Mouse (Mus musculus): Measurements from ENCODE around the gene Cdkal1. TPM values are rescaled to one million over a fixed set of nuclear protein-coding genes. Genes with fewer than 3 reads are reported as not detected.
A peak's percentile ranks its signal among the peaks of the same experiment; 100 is the strongest.

Gene Cdkal1
- polyA plus RNA-seq, 1 experiment from 2014 or later, result 34.0 TPM

DNA sequence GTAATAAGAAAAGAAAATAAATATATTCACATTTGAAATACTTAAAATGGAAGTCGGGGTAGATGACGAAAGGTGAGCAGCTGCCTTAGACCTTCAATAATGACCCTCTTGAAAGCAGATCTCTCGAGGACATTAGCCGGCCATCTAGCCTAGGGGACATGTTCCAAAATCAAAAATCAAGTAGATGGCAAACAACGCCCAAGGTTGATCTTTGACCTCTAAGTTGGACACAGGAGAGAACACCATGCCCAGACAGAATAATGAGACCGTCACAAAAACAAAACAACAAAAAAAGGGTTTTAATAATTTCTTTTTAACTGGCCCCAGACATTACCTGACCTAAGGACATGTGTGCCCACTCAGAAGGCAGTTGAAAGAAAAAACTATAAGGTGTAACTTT, 103.4 kb downstream of the Cdkal1 start:
- Histone ChIP-seq H3K4me1 (ENCODE audit: control insufficient read depth, insufficient read depth, low read length) (peaks cover 4% of the 10 kb centered on the region), H3K27ac (replicated peaks; ENCODE audit: low read depth, low read length) (no peak overlapping the region), H3K4me3 (ENCODE audit: low read depth, low read length) (no peak overlapping the region), H3K4me2 (ENCODE audit: low read depth, severe bottlenecking) (no peak overlapping the region), H3K36me3 (ENCODE audit: control insufficient read depth, insufficient read depth, low read length) (no peaks in the 10 kb centered on the region), H3K9ac (ENCODE audit: low read length) (no peak overlapping the region), H3K9me3 (ENCODE audit: control insufficient read depth, low read length) (no peaks in the 10 kb centered on the region), H3K27me3 (ENCODE audit: control insufficient read depth, insufficient read depth, low read length) (no peaks in the 10 kb centered on the region)
- ATAC-seq (ENCODE audit: insufficient number of reproducible peaks, low FRiP score, low TSS enrichment, low read depth), result no peak
- DNase-seq (ENCODE audit: low spot score), result no peak
- 90% methylated on average over 6 of the region's 6 CpGs for WGBS

GRCm38 (mm10) chr13:29751201-29751600, 104.3 kb downstream of the Cdkal1 start:
- no peak overlapping the region for H3K4me2 ChIP-seq (ENCODE audit: low read depth, severe bottlenecking)
- no peaks in the 10 kb centered on the region for H3K9me3 ChIP-seq (ENCODE audit: control insufficient read depth, low read length)
- ATAC-seq (ENCODE audit: insufficient number of reproducible peaks, low FRiP score, low TSS enrichment, low read depth), result no peak
- H3K36me3 ChIP-seq (ENCODE audit: control insufficient read depth, insufficient read depth, low read length), result no peaks in the 10 kb centered on the region
- WGBS, result 98% methylated on average over 5 of the region's 5 CpGs
- no peak for DNase-seq (ENCODE audit: low spot score)
- no peak overlapping the region for H3K27ac ChIP-seq (replicated peaks; ENCODE audit: low read depth, low read length)
- H3K4me3 ChIP-seq (ENCODE audit: low read depth, low read length), result no peak overlapping the region
- H3K27me3 ChIP-seq (ENCODE audit: control insufficient read depth, insufficient read depth, low read length), result no peaks in the 10 kb centered on the region
- no peak overlapping the region for H3K9ac ChIP-seq (ENCODE audit: low read length)
- H3K4me1 ChIP-seq (ENCODE audit: control insufficient read depth, insufficient read depth, low read length), result peaks cover 12% of the 10 kb centered on the region

GRCm38 (mm10) chr13:29747347-29747647, 108.2 kb downstream of the Cdkal1 start:
- Histone ChIP-seq H3K27me3 (ENCODE audit: control insufficient read depth, insufficient read depth, low read length) (no peaks in the 10 kb centered on the region), H3K27ac (replicated peaks; ENCODE audit: low read depth, low read length) (peak overlapping the region; percentile 62; the same call in 1 of the 2 replicates), H3K4me2 (ENCODE audit: low read depth, severe bottlenecking) (no peak overlapping the region), H3K9me3 (ENCODE audit: control insufficient read depth, low read length) (no peaks in the 10 kb centered on the region), H3K36me3 (ENCODE audit: control insufficient read depth, insufficient read depth, low read length) (no peaks in the 10 kb centered on the region), H3K4me1 (ENCODE audit: control insufficient read depth, insufficient read depth, low read length) (peaks cover 17% of the 10 kb centered on the region), H3K4me3 (ENCODE audit: low read depth, low read length) (no peak overlapping the region), H3K9ac (ENCODE audit: low read length) (no peak overlapping the region)
- ATAC-seq (ENCODE audit: insufficient number of reproducible peaks, low FRiP score, low TSS enrichment, low read depth), result no peak
- 31% methylated on average over 3 of the region's 3 CpGs for WGBS
- DNase-seq (ENCODE audit: low spot score), result peak; percentile 39

- H3K9ac ChIP-seq (ENCODE audit: low read length), result no peak overlapping the region
- H3K27me3 ChIP-seq (ENCODE audit: control insufficient read depth, insufficient read depth, low read length), result no peaks in the 10 kb centered on the region
- peak; percentile 21; the same call in 1 of the 2 replicates for ATAC-seq (ENCODE audit: insufficient number of reproducible peaks, low FRiP score, low TSS enrichment, low read depth)
- no peaks in the 10 kb centered on the region for H3K9me3 ChIP-seq (ENCODE audit: control insufficient read depth, low read length)
- peak; percentile 45 for DNase-seq (ENCODE audit: low spot score)
- peak overlapping the region; percentile 62 for H3K27ac ChIP-seq (replicated peaks; ENCODE audit: low read depth, low read length)
- no peaks in the 10 kb centered on the region for H3K36me3 ChIP-seq (ENCODE audit: control insufficient read depth, insufficient read depth, low read length)
- H3K4me3 ChIP-seq (ENCODE audit: low read depth, low read length), result no peak overlapping the region
- 41% methylated on average over 9 of the region's 9 CpGs for WGBS
- peaks cover 17% of the 10 kb centered on the region for H3K4me1 ChIP-seq (ENCODE audit: control insufficient read depth, insufficient read depth, low read length)
- no peak overlapping the region for H3K4me2 ChIP-seq (ENCODE audit: low read depth, severe bottlenecking)
Measured at GRCm38 (mm10) chr13:29746501-29747346, 108.8 kb downstream of the Cdkal1 start.

DNA sequence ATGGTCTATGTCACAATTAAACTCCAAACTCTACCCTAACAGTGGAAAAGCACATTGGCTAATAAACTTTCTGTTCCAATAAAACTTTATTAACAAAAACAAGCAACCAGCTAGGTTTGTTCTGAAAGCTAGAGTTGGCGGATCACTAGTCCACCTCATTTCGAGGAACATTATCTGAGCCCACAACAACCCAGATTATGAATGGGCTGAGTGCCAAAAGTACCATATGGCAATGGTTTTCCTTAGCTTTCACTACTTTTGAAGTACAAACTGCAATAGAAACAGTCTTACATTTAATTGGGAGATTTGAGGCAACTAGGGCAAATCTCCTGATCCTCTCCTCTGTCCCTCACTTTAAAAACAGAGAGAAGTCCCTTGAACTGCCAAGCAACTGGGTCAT, 110.4 kb downstream of the Cdkal1 start:
- no peak for ATAC-seq (ENCODE audit: insufficient number of reproducible peaks, low FRiP score, low TSS enrichment, low read depth)
- Histone ChIP-seq H3K4me3 (ENCODE audit: low read depth, low read length) (no peak overlapping the region), H3K9me3 (ENCODE audit: control insufficient read depth, low read length) (no peaks in the 10 kb centered on the region), H3K36me3 (ENCODE audit: control insufficient read depth, insufficient read depth, low read length) (no peaks in the 10 kb centered on the region), H3K4me1 (ENCODE audit: control insufficient read depth, insufficient read depth, low read length) (peaks cover 17% of the 10 kb centered on the region), H3K4me2 (ENCODE audit: low read depth, severe bottlenecking) (no peak overlapping the region), H3K9ac (ENCODE audit: low read length) (no peak overlapping the region), H3K27me3 (ENCODE audit: control insufficient read depth, insufficient read depth, low read length) (no peaks in the 10 kb centered on the region), H3K27ac (replicated peaks; ENCODE audit: low read depth, low read length) (no peak overlapping the region; the same call in 1 of the 2 replicates)
- 69% methylated on average over 2 of the region's 2 CpGs for WGBS
- no peak for DNase-seq (ENCODE audit: low spot score)

DNA sequence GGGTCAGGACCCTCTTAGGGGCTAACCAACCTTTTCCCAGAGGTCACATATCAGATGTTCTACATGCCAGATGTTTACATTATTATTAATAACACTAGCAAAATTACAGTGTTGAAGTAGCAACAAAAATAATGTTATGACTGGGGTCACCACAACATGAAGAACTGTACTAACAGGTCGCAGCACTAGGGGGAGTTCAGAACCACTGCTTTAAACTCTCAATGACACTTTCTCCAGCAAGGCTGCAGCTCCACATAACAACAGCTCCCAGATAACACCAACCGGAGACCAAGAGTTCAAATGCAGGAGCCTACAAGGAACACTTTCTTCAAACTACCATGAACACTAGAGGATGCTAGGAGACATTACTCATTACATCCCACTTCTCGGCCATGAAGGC, 111.3 kb downstream of the Cdkal1 start:
- Histone ChIP-seq H3K27me3 (ENCODE audit: control insufficient read depth, insufficient read depth, low read length) (no peaks in the 10 kb centered on the region), H3K4me2 (ENCODE audit: low read depth, severe bottlenecking) (no peak overlapping the region), H3K4me1 (ENCODE audit: control insufficient read depth, insufficient read depth, low read length) (peaks cover 17% of the 10 kb centered on the region), H3K9ac (ENCODE audit: low read length) (no peak overlapping the region), H3K36me3 (ENCODE audit: control insufficient read depth, insufficient read depth, low read length) (no peaks in the 10 kb centered on the region), H3K9me3 (ENCODE audit: control insufficient read depth, low read length) (no peaks in the 10 kb centered on the region), H3K27ac (replicated peaks; ENCODE audit: low read depth, low read length) (no peak overlapping the region), H3K4me3 (ENCODE audit: low read depth, low read length) (no peak overlapping the region)
- ATAC-seq (ENCODE audit: insufficient number of reproducible peaks, low FRiP score, low TSS enrichment, low read depth), result no peak
- WGBS, result 91% methylated on average over 3 of the region's 3 CpGs
- no peak for DNase-seq (ENCODE audit: low spot score)

DNA sequence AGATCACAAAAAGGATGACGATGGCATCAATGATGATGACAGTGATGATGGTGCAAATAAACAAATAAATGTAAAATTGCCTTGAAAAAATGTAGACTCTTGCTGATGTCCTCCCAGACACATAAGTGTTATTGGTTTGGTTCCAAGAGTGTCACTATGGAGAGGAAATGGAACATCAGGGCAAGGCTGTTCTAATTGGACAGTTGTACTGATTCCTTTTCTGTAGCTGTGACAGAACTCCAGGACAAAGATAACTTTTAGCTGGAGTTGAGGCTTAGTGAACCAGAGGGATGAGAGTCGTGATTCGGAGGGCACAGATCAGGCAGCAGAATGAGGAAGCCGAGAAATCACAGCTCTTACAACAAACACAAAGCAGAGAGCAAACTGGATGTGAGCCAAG, 111.7 kb downstream of the Cdkal1 start:
- H3K9ac ChIP-seq (ENCODE audit: low read length), result no peak overlapping the region
- ATAC-seq (ENCODE audit: insufficient number of reproducible peaks, low FRiP score, low TSS enrichment, low read depth) (no peak), DNase-seq (ENCODE audit: low spot score) (no peak)
- WGBS, result 84% methylated on average over 4 of the region's 4 CpGs
- no peaks in the 10 kb centered on the region for H3K27me3 ChIP-seq (ENCODE audit: control insufficient read depth, insufficient read depth, low read length)
- peaks cover 17% of the 10 kb centered on the region for H3K4me1 ChIP-seq (ENCODE audit: control insufficient read depth, insufficient read depth, low read length)
- no peaks in the 10 kb centered on the region for H3K36me3 ChIP-seq (ENCODE audit: control insufficient read depth, insufficient read depth, low read length)
- H3K4me3 ChIP-seq (ENCODE audit: low read depth, low read length), result no peak overlapping the region
- H3K4me2 ChIP-seq (ENCODE audit: low read depth, severe bottlenecking), result no peak overlapping the region
- no peaks in the 10 kb centered on the region for H3K9me3 ChIP-seq (ENCODE audit: control insufficient read depth, low read length)
- H3K27ac ChIP-seq (replicated peaks; ENCODE audit: low read depth, low read length), result no peak overlapping the region

GRCm38 (mm10) chr13:29737675-29738461, 117.6 kb downstream of the Cdkal1 start:
- Histone ChIP-seq H3K4me1 (ENCODE audit: control insufficient read depth, insufficient read depth, low read length) (peaks cover 2% of the 10 kb centered on the region; the same call in 1 of the 2 replicates), H3K27ac (replicated peaks; ENCODE audit: low read depth, low read length) (no peak overlapping the region), H3K4me2 (ENCODE audit: low read depth, severe bottlenecking) (no peak overlapping the region), H3K9ac (ENCODE audit: low read length) (no peak overlapping the region), H3K4me3 (ENCODE audit: low read depth, low read length) (no peak overlapping the region), H3K36me3 (ENCODE audit: control insufficient read depth, insufficient read depth, low read length) (no peaks in the 10 kb centered on the region), H3K27me3 (ENCODE audit: control insufficient read depth, insufficient read depth, low read length) (no peaks in the 10 kb centered on the region), H3K9me3 (ENCODE audit: control insufficient read depth, low read length) (no peaks in the 10 kb centered on the region)
- WGBS, result 82% methylated on average over 5 of the region's 5 CpGs
- no peak for ATAC-seq (ENCODE audit: insufficient number of reproducible peaks, low FRiP score, low TSS enrichment, low read depth)
- DNase-seq (ENCODE audit: low spot score), result no peak
